Mouse (Mus musculus) urinary bladder, postnatal 25 days (tissue): ENCODE data around the gene Gm48551.
A peak's percentile ranks its signal among the peaks of the same experiment; 100 is the strongest.

Experiments
- DNase-seq: peaks from one replicate; pipeline ENCODE4 v3.0.0; 2022; ENCODE audit warnings: low spot score

Gene Gm48551

GRCm38 (mm10) chr10:81430831-81431525 lies 46.7 kb downstream of the Gm48551 start:
- peak; percentile 49 for DNase-seq

DNA sequence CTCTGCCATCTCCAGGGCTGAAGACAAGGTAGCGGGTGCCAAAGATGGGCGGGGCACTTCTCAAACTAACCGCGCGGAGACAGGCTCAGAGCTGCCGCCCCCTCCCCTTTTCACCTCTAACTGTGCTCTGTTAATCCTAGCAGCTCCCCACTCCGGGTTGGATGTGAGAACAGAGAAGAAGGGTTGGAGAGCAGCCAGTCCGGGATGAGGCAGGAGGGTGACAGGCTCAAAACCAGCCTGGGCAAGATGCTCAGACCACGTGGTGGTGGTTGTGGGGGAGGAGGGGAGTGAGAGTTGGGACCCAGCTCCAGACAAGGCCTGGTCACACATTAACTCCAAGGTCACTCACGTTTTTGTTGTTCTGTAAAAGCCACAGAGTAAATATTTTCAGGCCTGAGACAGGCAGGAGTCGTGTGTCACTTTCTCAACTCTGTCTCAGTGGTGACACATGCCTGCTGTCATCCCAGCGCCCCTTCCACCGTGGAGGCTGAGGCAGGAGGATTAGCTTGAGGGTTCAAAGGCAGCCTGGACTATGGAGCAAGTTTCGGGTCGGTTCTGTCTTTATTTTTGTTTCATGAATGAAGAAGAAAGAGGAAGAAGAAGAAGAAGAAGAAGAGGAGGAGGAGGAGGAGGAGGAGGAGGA lies 47.4 kb downstream of the Gm48551 start:
- DNase-seq = peak; percentile 10

- DNase-seq = no peak
These were observed 48.1 kb downstream of the Gm48551 start for GRCm38 (mm10) chr10:81432169-81432867.

GRCm38 (mm10) chr10:81432868-81433262 lies 48.6 kb downstream of the Gm48551 start:
- peak; percentile 81 for DNase-seq

DNA sequence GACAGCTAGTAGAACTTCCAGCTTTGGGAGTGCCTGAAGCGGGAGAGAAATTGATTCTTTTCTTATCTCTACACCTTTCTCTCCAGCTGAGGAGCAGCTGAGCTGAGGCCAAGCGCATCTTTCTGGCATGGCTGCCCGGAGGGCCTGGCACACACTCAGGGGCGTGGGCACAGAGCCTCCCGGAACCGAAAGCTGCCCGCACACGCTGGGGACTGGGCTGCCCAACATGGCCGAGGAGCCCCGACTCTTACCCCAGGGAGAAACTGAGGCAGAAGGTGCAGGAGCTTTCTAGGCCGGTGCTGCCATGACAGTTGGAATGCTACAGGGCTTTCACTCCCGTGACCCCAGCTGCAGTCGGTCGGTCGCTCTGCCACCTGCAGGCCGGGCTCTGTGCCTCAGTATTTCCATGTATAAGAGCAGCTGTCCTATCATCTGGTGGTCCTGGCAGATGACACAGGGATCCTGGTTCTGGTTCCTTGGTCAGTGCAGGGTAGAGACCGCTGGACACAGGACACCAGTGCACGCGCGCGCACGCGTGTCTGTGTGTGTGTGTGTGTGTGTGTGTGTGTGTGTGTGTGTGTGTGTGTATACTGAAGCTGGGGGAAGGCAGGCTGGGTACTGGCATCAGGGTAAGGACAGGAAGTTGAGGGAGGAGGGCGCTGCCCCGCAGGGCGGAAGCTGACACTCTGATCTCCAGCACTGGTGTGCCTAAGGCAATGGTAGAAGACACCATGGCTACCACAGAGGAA lies 49.4 kb downstream of the Gm48551 start:
- no peak for DNase-seq

DNA sequence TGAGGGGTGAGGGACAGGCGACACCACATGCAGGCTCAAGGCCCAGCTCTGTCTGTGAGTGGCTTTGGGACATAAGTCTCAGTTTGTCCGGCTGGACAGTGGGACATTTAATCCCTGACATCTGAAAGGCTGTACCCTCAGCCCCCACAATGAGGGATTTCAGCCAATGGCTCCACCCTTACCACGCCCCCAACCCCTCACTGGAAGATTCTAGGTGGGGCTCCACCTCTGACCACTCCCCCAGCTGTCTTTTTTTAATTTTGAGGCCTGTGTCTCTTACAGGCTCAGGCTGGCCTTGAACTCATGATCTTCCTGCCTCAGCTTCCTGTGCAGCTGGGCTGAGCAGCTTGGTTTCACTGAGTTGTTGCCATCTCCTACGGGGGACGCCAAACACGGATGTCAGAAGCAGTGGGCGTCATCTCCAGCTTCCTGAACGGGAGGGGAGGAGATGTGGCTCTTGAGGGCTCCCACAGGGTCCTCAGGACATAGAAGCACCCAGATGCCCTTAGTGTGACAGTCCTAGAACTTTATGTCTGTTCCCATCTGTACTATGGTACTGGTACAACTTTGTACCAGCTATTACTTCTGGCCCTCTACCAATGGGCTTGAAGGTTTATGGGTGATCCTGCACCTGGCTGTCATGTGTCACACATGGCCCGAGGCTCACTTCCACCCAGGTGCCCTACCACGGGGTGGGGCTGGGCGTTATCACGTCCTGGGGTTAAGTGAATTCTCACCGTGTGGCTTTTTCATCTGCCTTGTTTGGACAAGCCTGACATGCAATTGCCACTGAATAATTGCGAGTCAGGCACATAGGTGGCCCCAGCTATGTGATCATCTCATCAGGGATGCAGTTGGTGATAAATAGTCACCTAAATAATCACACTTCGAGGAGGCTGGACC lies 50.3 kb downstream of the Gm48551 start:
- no peak for DNase-seq

DNA sequence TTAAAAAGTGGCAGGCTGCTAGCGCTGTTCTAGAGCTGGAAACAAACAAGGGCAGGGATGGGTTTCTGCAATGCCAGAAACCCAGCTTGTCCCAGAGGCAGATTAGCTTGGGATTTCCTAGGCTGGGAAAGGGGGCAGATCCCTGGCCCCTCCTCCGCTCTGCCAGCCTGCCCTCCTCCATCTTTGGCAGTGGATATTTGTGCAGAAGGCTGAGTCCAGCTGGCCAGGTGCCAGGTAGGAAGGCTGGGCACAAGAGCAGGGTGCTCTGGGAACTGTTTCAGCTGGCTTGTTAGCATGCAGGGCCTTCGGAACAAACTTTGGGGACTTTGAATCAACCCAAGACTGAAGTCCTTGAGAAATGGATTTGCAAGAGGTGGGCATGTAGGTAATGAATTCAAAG lies 51.2 kb downstream of the Gm48551 start:
- DNase-seq = no peak

DNA sequence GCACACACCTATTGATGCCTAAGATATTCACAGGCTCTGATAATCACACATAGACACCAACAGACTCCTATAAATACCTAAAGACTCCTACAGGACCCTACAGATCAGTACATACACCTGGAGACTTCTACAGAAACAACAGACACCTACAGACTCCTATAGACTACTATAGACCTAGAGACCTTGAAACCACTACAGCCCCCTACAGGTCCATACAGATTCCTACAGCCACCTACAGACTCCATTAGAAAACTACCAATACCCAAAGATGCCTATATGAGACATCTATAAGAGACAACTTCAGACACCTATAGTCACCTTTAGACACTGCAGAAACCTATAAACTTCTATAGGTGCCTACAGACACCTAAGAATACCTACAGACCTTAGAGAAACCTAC lies 56.8 kb downstream of the Gm48551 start:
- DNase-seq = no peak
